Mouse (Mus musculus) T-cell, adult 2 months (primary cell): ENCODE measurements at regions not wholly inside any gene's neighbourhood (a gene's known extent, or its start where the extent isn't known, plus 50 kb on each side); places are given as distances from the start of the nearest gene placed in this dataset.

Experiments used
- DNase-seq: peaks from one replicate; pipeline ENCODE4 v3.0.0; 2022; ENCODE audit warnings: low spot score

DNA sequence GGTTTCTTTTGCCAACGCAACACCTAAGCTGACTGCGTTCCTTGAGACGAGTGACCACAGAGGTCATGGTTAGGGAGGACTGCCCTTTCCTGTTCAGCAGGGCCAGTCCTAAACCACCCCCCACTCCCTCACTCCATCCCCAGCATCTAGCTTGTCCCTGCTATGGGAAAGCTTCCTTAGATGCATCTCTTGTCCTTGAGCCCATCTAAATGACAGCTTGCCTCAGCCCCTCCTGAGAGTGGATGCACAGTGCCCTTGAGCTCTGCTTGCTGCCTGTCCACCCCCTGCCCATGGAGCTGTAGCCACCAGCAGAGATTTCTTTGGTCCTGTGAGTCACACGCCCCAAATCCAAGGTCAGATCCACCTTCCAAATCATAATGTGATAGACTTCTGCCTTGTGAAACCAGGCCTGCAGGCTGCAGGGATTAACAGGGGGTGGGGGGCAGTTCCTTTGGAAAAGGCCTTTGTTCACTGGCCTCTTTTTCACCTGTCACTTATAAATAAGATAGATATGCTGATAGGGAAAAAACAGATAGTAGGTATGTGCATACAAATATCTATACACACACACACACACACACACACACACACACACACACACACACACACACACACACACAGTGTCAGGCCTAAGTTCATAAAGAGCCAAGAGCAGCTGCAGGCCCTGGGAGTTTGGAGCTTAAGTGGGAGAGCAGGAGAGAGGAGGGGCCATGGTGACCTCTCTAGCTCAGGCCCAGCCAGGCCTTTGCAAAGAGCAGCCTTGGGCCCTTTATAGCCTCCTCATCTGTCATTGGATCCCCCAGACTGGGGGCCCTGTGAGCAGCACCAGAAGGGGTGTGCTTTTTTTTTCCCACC, 56.4 kb upstream of the Adra2c start:
- no peak for DNase-seq

DNA sequence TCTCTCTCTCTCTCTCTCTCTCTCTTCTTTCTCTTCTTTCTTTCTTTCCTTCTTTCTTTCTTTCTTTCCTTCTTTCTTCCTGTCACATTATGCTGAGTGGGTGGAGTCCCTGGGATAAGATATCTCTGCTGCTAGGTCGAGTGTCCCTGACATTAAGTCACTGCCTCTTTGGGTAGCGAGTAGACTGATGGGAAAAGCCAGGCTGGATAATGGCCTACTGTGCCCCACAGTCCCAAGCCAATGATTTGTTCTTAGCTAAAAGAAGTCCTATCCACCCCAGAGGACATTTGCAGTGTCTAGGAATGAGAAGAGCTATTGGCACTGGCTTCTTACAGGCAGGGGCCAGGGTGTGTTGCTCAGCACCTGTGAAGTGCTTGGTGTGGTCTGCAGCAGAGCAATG, 61.8 kb upstream of the Adra2c start:
- DNase-seq: no peak

DNA sequence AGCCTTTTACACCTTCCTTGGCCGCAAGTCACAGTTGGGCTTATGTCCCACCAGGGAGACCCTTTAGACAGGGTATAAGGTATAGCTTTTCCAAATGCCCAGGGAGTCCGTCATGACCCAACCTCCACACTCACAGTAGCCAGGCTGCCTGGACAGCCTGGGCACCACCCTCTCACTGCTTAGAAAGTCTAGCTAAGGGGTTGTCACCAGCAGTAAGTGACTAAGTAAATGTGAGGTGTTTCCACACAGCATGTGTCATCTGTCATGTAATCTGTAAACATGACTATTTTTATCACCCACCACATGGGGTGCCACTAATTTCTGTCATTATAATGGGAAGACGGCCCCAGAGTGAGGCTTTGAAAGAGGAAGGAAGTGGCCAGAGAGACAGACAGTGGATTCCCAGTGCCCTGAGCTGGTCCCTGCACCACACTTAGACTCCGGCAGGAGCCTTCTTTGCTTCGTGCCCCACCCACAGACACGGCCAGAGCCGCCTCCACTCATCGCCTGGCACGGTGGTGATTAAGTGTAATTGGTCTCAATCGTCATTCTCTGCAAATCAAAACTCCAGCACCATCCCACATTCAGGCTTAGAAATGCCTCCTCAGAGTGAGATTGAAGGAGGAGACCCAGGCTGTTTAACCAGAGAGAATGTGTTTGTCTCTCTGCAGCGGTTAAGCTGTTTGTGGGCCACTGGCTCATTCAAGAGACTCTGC, 62.5 kb upstream of the Adra2c start:
- no peak for DNase-seq

DNA sequence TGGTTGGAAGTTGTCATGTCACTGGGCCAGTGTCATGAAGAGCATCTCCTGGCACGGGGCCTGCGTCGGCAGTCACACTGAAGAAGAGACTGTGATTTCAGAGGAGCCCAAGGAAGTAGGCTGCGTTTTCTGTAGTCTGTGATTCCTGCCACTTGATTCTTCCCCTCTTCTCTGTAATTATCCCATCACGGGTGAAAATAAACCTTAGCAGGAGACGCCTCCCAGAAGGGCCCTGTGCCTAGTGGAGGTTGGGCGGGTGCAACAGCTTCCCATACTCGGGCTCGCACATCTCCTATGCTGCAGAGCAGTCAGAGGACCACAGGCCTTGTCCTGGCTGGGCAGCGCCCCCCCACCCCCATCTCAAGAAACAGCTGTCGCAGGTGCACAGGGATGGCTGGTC, 63.1 kb upstream of the Adra2c start:
- DNase-seq: no peak

DNA sequence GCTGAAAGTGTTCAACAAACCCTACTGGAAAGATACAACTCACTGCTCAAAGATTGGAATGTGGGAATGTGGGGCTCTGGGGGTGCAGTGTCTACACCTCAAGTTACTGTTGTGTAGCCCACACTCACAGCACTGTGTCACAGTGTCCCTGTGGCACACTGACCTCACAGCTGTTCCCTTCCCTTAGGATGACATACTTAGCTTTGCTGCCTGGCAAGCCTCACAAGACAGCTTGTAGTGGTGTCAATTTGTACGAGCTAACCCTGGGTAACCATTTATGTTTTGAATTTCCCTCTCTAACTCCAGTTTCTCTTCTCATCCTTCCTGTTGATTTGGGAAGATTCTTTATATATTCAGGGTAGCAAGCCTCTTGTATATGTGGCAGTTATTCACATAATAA, 68.8 kb upstream of the Adra2c start:
- DNase-seq: no peak

DNA sequence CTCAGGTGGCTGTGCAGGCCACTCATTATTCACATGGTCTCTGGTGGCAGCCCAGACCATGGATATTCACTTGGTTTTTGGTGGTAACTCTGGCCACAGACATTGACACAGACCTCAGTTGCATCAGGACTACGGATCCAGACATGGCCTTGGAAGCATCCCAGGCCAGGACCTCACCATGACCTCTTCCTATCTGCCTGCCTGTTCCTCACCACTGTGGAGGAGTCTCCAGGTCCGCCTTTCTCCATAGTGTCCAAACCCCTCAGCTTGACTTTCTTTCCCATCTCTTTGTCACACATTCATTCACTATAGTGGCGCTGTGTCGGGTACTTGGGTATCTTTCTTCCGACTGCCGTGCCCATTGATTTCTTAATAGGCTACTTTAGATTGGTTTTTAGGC, 74.1 kb upstream of the Adra2c start:
- no peak for DNase-seq

DNA sequence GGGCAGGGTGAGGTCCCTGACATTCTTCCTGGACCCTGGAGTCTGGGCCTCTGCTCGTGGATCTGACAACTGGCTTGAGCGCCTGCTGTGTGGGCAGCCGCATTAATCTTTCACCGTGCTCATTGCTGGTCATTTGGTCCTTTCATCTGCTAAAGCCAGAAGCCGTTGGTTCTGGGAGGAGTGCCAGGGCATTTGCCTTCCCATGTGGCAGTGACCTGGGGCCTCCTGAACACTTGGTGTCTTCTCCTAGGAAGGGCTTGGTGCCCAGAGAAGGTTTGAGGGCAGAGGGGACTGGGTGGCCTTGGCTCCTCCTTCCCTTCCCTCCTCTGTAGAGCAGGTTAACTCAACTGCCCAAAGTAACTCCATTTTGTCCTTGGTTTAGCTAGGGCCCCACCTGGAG, 79.7 kb upstream of the Adra2c start:
- DNase-seq: no peak

DNA sequence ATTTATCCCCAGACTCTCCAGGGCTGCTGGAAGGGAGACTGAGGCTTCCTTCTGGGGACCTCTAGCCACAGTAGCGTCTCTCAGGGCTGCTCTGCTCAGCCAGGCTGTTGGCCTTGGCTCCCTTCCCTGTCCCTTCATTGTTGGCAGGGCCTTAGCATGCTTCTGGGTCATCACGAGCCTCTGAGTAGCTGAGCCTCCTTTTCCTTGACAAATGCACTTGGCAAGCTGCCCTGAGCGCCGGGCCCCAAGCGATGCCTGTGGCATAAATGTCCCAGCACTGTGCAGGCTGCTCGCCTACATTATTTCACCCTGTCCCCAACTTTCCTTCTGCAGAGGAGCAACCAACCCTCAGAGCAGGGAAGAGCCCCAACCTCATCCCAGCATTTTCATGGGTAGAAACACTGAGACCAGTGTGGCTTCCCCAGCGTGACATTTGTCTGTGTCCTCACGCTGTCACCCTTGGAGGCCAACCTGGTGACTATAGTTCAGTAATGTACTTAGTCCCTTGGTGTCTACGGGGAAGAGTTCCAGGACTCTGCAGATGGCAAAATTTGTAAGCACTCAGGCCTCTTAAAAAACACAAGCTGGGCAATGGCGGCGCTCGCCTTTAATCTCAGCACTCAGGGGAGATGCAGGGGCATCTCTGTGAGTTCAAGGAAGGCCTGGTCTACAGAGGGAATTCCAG, 83.7 kb upstream of the Lrpap1 start:
- no peak for DNase-seq

DNA sequence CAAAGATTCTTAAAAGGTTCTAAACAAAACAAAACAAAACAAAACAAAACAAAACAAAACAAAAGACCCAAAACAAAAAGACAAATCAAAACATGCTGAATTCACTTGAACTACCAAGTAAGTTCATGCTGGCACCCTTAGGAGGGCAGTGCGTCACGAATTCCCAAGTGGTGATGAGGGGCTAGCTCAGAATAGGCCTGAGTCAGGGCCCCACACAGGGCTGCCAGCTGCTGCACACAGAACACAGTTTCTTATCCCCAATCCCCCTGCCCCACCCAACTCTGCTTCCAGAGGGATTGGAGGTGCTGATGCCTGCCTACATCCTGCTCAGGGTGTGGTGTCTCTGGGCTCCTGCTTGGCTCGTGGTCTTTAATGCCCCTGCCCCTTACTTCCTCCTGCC, 80.3 kb upstream of the Lrpap1 start:
- DNase-seq: no peak

DNA sequence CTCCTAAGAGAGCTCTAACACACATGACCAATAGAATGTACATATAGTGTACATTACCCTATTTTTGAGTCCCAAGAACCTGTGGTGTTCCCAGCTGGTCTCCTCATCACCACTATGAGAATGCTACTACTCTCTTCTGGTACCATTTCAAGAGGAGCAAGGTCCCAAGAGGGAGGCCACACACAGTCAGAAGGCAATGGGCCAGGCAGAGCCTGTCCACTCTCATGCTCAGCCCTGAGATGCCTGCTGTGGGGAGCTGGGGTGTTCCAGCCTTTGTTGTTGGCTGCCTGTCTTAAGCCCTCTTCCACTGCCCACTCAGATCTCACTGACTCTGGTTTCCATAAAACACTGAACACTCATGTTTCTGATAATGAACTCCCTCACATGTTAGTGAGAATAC, 79.7 kb upstream of the Lrpap1 start:
- no peak for DNase-seq

DNA sequence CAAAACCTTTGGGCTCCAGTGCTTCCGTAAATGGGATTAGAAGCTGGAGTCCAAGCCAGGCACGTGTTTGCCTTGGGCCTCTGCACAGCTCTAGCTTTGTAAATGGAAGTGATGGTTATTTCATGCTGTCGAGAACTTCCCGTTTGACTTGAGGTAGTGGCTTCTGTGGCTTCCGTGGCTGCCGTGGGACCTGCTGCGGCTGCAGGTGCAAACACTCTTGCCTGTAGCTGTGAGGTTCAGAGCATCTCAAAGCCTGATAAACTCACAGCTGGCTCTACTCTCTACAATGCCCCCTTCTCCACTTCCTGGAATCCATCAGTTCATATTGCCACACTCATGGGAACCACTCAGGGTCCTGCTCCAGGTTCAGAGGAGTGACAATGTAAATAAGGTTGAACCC, 77.9 kb upstream of the Lrpap1 start:
- no peak for DNase-seq

DNA sequence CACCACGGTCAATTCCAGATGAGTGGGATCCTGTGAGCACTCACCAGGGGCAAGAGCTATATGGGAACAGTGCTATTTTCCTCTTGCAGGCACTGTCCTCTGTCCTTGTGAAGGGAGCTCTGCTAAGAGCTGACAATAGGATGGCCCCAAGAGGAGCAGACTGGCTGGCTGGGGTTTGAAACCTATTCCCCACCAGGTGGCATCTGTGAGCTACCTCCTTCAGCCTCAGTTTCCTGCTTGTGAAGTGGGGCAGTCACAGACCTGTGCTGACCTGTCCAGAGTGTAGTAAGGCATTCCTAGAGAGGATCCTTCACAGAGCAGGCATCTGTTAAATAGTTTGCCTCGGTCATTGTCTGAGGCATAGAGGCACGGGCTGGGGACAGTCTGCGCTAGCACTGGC, 71.8 kb upstream of the Lrpap1 start:
- DNase-seq: no peak

DNA sequence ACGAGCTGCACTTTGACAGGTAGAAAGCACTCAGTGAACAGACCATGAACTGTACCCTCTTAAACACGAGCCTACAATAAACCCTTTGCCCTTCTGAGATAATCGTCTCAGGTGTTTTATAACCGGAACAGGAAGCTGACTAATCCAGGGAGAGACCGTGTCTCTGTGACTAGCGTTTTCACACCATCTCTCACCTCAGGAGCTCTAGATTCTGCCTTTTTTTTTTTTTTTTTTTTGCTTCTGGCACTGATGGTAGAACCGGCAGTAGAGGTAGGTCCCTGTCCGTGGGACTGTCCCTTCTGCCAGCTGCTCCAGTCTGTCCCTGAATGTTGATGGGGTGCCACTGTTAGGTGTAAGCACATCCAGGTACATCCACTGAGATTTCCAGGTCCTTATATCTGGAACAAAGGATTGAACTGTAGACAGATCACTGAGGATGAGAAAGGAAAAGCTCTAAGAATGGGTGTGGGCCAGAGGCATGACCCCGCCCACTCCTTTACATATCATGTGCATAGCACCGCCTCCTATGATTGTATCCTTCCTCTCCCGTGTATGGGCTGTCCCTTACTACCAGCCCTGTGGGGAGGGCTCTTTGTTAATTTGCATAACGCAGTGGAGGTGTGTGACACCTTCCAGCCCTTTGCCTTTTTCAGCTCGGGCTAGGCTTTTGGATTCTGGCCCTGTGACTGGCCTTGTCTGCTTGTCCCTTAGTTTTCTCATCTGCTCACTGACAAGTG, 70.7 kb upstream of the Lrpap1 start:
- peak; percentile 3 for DNase-seq

DNA sequence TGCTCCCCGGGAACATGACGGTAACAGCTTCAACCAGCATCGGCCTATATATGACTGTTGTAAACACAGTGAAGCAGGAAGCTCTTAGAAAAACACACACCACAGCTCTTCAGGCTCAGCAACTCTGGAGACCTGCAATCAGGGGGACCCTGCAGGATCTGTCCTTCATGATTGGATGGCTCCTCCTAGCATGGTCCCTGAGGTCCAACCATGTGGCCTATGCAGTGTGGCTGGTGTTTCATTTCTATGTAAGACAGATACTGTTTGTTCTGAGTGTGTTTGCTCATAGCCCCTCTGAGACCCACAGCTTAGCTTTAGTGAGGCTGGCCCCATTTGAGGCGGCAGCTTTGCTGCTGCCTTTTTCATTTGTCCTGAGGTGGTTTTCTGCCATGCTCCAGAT, 68.8 kb upstream of the Lrpap1 start:
- DNase-seq: no peak

DNA sequence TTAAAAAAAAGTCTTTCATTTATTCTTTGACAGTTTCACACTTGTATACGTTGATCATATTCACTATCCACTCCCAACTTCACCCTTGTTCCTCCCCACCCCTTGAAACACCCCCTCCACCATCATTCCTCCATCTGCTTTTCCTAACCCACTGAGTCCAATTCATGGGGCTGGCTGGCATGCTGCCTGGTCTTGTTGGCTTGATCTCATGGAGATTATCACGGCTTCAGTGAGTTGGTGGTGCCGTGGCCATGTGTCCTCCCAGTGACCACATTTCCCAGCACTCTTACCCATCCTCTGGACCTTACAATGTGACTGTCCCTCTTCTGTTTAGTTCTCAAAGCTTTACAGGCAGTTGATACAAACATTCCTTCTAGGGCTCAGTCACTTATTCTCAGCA, 65.8 kb upstream of the Lrpap1 start:
- no peak for DNase-seq

DNA sequence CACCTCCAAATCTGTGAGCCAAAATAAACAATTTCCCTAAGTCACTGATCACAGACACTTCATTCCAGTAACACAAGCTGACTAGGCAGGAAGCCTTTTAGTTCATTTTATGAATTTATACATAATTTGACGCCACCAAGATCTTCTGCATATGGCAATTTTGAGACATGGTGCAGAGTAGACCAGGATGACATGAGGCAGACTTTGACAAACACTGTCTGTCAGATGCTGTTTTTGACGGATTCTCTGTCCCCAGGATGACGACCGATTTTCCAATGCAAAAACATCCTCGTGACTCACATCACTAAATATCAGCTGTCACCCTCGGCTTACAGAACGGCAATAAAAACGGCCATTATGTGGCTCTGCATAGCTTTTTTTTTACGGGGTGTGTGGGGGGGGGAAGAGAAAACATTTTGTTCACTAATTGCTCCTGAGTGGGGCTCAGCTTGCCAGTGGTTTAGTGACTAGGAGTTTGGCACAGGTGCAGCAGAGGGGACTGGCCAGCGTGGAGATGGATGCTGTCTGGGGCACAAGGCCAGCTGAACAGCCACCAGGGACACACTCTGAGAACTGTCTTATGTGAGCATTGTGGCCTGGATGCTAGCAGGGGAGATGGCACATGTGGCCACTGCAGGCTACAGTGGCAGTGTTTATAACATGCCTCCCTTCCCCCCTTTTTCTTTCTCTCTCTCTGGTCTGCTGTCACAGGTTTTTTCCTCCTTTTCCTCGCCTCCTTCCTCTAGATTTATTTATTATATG, 65.0 kb upstream of the Lrpap1 start:
- DNase-seq: no peak

DNA sequence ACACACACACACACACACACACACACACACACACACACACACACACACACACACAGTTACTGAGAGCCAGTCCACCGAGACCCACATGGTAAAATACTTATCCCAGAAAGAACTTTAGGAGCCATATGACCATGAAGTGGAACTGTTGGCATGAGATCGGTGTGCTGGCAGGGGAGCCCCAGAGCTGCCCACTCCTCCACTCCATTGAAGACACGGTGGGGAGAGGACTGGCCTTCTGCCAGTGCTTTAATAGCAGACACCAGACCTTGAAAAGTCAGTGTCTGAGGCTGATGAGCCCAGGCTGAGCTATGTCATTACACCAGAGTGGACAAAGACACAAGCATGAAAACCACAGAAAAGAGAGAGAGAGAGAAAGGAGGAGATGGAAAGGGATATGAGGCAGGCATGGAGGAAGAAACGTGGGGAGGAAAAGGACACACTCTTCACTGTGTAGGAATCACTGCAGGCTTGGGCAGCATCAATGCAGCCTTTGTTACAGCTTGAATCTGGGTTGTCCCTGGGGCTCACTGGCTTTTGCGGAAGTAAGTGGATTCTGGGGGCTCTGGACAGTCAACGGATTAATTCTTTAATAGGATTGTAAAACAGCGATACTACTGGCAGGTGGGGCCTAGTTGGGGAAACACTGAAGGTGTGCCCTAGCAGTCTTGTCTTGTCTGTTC, 64.2 kb upstream of the Lrpap1 start:
- no peak for DNase-seq

DNA sequence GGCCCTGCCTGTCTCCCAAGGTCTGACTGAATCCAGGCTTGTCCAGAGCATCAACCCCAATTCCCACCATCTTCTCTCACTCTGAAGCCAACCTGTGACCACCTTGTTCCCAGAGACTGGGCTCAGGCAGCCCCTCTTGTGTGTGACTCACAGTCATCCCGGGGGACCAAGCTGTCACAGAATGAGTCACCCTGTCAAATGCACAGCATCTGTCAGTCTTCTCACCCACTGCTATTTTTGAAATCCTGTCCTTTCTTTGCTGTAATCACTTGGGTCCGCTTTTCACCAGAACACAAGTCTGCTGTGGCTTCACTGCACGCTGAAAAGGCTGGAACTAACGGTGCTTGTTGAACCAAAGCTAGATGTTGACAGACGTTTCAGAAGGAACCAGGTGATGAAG, 63.3 kb upstream of the Lrpap1 start:
- DNase-seq: no peak

DNA sequence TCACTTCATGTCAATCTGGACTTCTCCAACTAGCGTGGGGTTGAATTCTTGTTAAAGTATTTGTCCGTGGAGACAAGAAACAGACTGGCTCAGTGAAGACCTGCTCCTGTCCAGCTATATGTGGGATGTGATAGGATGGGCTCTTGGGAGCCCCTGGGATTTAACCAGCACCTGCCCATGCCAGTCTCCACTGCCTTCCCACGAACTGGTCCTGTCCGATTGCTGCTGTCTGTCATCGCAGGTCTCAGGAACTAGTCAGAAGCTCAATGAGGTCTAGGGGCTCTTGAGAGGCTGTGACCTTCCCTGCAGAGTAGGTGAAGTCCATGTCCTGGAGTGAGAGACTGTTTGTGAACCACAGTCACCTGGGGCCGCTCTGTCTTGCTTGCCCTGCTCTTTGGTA, 62.8 kb upstream of the Lrpap1 start:
- DNase-seq: no peak

DNA sequence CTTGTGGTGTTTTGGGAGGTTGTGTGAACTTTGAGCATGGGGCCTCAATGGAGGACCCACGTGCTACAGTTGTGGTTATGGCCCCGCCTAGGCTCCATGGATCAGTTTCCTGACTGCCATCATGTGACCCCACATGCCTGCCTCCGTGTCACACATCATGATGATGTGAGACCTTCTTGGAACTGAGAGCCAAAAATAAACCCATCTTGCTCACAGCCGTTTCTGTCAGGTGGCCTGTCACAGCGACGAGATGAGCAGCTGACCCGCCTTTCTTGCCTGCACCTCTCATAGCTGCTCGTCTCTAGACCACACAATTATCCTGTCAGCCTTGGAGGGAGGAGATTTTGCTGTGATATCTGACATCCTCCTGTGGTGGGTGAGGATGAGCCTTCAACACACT, 60.4 kb upstream of the Lrpap1 start:
- DNase-seq: peak; percentile 69

DNA sequence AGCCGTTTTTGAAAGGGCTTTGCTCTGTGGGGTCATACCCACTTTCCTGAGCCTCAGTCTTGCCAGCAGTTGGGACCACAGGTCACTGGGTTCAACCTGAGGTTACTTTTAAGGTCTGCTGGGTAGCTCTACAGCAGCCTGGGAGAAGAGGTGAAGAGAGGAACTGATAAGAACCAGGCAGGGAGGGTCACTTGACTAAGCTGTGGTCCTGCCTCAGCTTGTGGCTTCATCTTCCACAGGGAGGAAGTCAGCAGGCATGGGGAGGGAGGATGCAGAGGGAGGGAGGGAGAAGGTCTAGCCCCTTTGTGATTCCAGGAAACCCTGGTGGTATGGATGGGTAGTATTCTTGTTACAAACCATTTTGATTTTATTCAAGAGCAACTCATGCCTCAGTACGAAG, 59.9 kb upstream of the Lrpap1 start:
- no peak for DNase-seq
